Comparison of ENCODE assay signal across 9 mouse cellular contexts in genomic region chr4:143324925-143325624, GRCm38 (mm10). TPM values are rescaled to one million over a fixed set of nuclear protein-coding genes. Genes with fewer than 3 reads are reported as not detected.
DNase-seq lines count a peak whose midpoint lies in the region; ATAC-seq and TF ChIP-seq lines count a peak whose summit lies in the region.
"Had no signal": no experiment of that assay in that cellular context is flagged by ENCODE, and none has a peak within 500 bp of the region (broad histone marks: within the 10 kb centered on the region; RNA-seq: fewer than 3 reads in every experiment).

No protein-coding gene starts in this region.

- intact Hi-C loops in gastrocnemius, postnatal 14 days (cut with DNase I; ENCODE audit: low total_unique reads): loop anchor here (2.0 kb wide), 1 partner anchor 56 kb away; no protein-coding TSS in a partner anchor

- no peak for DNase-seq in layer of hippocampus, adult 2 months (ENCODE audit: low spot score in 2 of 2)
- DNase-seq in layer of hippocampus, postnatal 36 days: no peak
- DNase-seq in forebrain, embryonic 11.5 days (ENCODE audit: low spot score): no peak
- no peak for DNase-seq in limb, embryonic 10.5 days (ENCODE audit: low spot score)
- DNase-seq in cerebellum, adult 11-12 months: no peak
- DNase-seq in urinary bladder, adult 18-20 months (ENCODE audit: low spot score in 2 of 2): no peak
- DNase-seq in gastrocnemius, postnatal 14 days: no peak

- H3K4me2 ChIP-seq in forebrain, embryonic 11.5 days (ENCODE audit: low read depth, low read length, severe bottlenecking): peak overlapping the region; percentile 43
- peak overlapping the region; percentile 59 for H3K4me2 ChIP-seq in neural tube, embryonic 12.5 days (replicated peaks)

- no peak overlapping the region for H3K27ac ChIP-seq in layer of hippocampus, adult 2 months
- H3K27ac ChIP-seq in forebrain, embryonic 11.5 days (ENCODE audit: low read depth, low read length): no peak overlapping the region
- peak overlapping the region; percentile 46; the same call in 1 of the 2 replicates for H3K27ac ChIP-seq in limb, embryonic 10.5 days
- H3K27ac ChIP-seq in neural tube, embryonic 12.5 days: peak overlapping the region; percentile 21; the same call in 1 of the 2 replicates

- no peak for TF ChIP-seq CTCF in layer of hippocampus, adult 2 months (conservative IDR thresholded peaks at IDR 0.05)

- H3K36me3 ChIP-seq in forebrain, embryonic 11.5 days (ENCODE audit: control insufficient read depth, insufficient read depth, low read length): no peaks in the 10 kb centered on the region
- no peaks in the 10 kb centered on the region for H3K36me3 ChIP-seq in limb, embryonic 10.5 days
- no peaks in the 10 kb centered on the region for H3K36me3 ChIP-seq in neural tube, embryonic 12.5 days

- peak; percentile 40 for ATAC-seq in forebrain, embryonic 11.5 days (replicated peaks; ENCODE audit: low FRiP score)
- peak; percentile 83 for ATAC-seq in neural tube, embryonic 12.5 days (ENCODE audit: low FRiP score, low read depth)

- WGBS in forebrain, embryonic 11.5 days: 22% methylated on average over 15 of the region's 15 CpGs
- 36% methylated on average over 15 of the region's 15 CpGs for WGBS in limb, embryonic 10.5 days
- 13% methylated on average over 15 of the region's 15 CpGs for WGBS in neural tube, embryonic 12.5 days

- peak overlapping the region; percentile 27; the same call in 1 of the 2 replicates for H3K9ac ChIP-seq in forebrain, embryonic 11.5 days (ENCODE audit: low read length)
- no peak overlapping the region for H3K9ac ChIP-seq in neural tube, embryonic 12.5 days

- peak overlapping the region; percentile 50 for H3K4me3 ChIP-seq in layer of hippocampus, adult 2 months
- H3K4me3 ChIP-seq in forebrain, embryonic 11.5 days (ENCODE audit: low read depth, low read length): no peak overlapping the region; the same call in 1 of the 2 replicates
- H3K4me3 ChIP-seq in limb, embryonic 10.5 days: peak overlapping the region; percentile 41
- H3K4me3 ChIP-seq in neural tube, embryonic 12.5 days: peak overlapping the region; percentile 22; the same call in 1 of the 2 replicates

- no peaks in the 10 kb centered on the region for H3K9me3 ChIP-seq in forebrain, embryonic 11.5 days (ENCODE audit: control insufficient read depth, low read length)
- no peaks in the 10 kb centered on the region for H3K9me3 ChIP-seq in limb, embryonic 10.5 days (replicated peaks)
- H3K9me3 ChIP-seq in neural tube, embryonic 12.5 days: no peaks in the 10 kb centered on the region

- no peaks in the 10 kb centered on the region for H3K4me1 ChIP-seq in forebrain, embryonic 11.5 days (replicated peaks; ENCODE audit: control insufficient read depth, insufficient read depth, low read length)
- H3K4me1 ChIP-seq in limb, embryonic 10.5 days: peaks cover 16% of the 10 kb centered on the region
- peaks cover 16% of the 10 kb centered on the region for H3K4me1 ChIP-seq in neural tube, embryonic 12.5 days

- no peaks in the 10 kb centered on the region for H3K27me3 ChIP-seq in forebrain, embryonic 11.5 days (ENCODE audit: control insufficient read depth, insufficient read depth, low read length)
- H3K27me3 ChIP-seq in limb, embryonic 10.5 days (ENCODE audit: low read depth, poor library complexity, severe bottlenecking): 0 out of 2 replicates have a peak, but pooled peaks cover 3% of the 10 kb centered on the region
- no peaks in the 10 kb centered on the region for H3K27me3 ChIP-seq in neural tube, embryonic 12.5 days (replicated peaks)

RNA-seq across cellular contexts. Expression of gene Lrrc38, which starts 24.5 kb away (rescaled TPM):
- 1 to 10 TPM in 1 of 2 experiments, under 1 TPM in 1; 0.82 to 1.4 TPM for total RNA-seq in layer of hippocampus, adult 2 months (2021)
- total RNA-seq in layer of hippocampus, postnatal 36 days (2021): 1 to 10 TPM; 1.2 TPM
- polyA plus RNA-seq in forebrain, embryonic 11.5 days (2014; fragmentation: Nextera tagmentation; extraction: Ambion mirVana): not detected in 2 replicates
- polyA plus RNA-seq in limb, embryonic 10.5 days (2016; fragmentation: Nextera tagmentation; extraction: Ambion mirVana): 0.08 and 0.14 TPM in 2 replicates
- 0.79 and 0.86 TPM in 2 replicates for polyA plus RNA-seq in neural tube, embryonic 12.5 days (2016; fragmentation: Nextera tagmentation; extraction: Ambion mirVana)
- total RNA-seq in gastrocnemius, postnatal 14 days (2021): 10 to 100 TPM; 21.0 to 22.1 TPM
- polyA plus RNA-seq: gonadal fat pad, adult 2 months had no signal

RNA-seq across cellular contexts. Expression of gene Pdpn, which starts 25.7 kb away (rescaled TPM):
- 10 to 100 TPM; 19.5 to 19.6 TPM for total RNA-seq in layer of hippocampus, adult 2 months (2021)
- total RNA-seq in layer of hippocampus, postnatal 36 days (2021): 10 to 100 TPM; 17.7 to 18.9 TPM
- polyA plus RNA-seq in forebrain, embryonic 11.5 days (2014; fragmentation: Nextera tagmentation; extraction: Ambion mirVana): 74.5 and 75.8 TPM in 2 replicates
- polyA plus RNA-seq in limb, embryonic 10.5 days (2016; fragmentation: Nextera tagmentation; extraction: Ambion mirVana): 20.0 and 25.8 TPM in 2 replicates
- 116 and 121 TPM in 2 replicates for polyA plus RNA-seq in neural tube, embryonic 12.5 days (2016; fragmentation: Nextera tagmentation; extraction: Ambion mirVana)
- total RNA-seq in gastrocnemius, postnatal 14 days (2021): 10 to 100 TPM; 12.5 to 16.1 TPM

Comparison
In these comparisons a context has a peak if more than half of its experiments do, and no peak if none do; other contexts are left out.
1. H3K27ac ChIP-seq: peak in limb, embryonic 10.5 days (single experiment) and neural tube, embryonic 12.5 days (single experiment); none in layer of hippocampus, adult 2 months (single experiment) and forebrain, embryonic 11.5 days (single experiment).
2. RNA of gene Lrrc38, which starts 24.5 kb away (total RNA-seq): 21.0 to 22.1 TPM in gastrocnemius, postnatal 14 days; 0.82 to 1.4 TPM in layer of hippocampus, adult 2 months and 1.2 TPM in layer of hippocampus, postnatal 36 days; every median in the first group is over 4 times any median in the second.